Mouse (Mus musculus) thymus, adult 2 months (tissue): Measurements from ENCODE around the gene Shd.
"Not testable (repeated sequence)": the region's sequence is repeated elsewhere in the genome, so short reads cannot be mapped to it uniquely, and the experiment has no call there.

Experiments
- CTCF ChIP-seq: fragments of 200-500 bp; IDR thresholded peaks from 2 replicates; pipeline ENCODE4 v1.5.1; 2012; ENCODE audit warnings: mild to moderate bottlenecking, control low read depth, low read length, moderate library complexity, borderline replicate concordance; ENCODE audit not compliant: control insufficient read depth, poor library complexity, insufficient read depth; ENCODE audit errors: extremely low read depth
- POLR2A ChIP-seq: fragments of 200-500 bp; IDR thresholded peaks from 2 replicates; pipeline ENCODE4 v1.6.1; 2012; ENCODE audit warnings: mild to moderate bottlenecking, low read length, control low read depth, moderate library complexity; ENCODE audit not compliant: control insufficient read depth, poor library complexity, insufficient read depth; ENCODE audit errors: extremely low read depth

- TF ChIP-seq POLR2A, CTCF: not testable (repeated sequence)
Measured at GRCm38 (mm10) chr17:55944387-55944865, 25.8 kb upstream of the Shd start.
